ENCODE assay signal across 44 mouse cellular contexts in the genomic region with DNA sequence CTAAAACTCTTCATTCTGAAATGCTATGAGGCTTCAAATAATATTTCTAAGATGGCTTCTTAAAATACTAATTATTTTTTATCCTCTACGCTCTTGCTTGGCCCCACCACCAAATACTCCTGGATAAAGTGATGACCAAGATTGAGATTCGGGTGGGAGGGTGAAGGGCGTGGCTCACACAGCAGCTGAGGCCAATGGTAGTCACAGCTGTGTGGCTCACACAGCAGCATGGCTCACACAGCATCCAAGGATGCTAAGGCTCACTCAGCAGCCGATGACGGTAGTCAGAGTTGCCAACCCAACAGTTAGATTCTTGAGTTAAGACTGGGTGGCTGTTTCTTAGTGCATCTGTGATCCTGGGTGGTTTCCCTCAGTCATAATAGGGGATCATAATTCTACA. TPM values are rescaled to one million over a fixed set of nuclear protein-coding genes. Genes with fewer than 3 reads are reported as not detected.
"Had no signal": no experiment of that assay in that cellular context is flagged by ENCODE, and none has a peak within 500 bp of the region (broad histone marks: within the 10 kb centered on the region; RNA-seq: fewer than 3 reads in every experiment).

No protein-coding gene starts in this region.

- DNase-seq: left cerebral cortex, postnatal 4 days; liver; liver, embryonic 13.5 days; liver, postnatal 0 days; lung, adult 18-20 months; lung, adult 2 months; lung, embryonic 14.5 days; lung, postnatal 10 days; lung, postnatal 14 days; lung, postnatal 36 days; lung, postnatal 4 days; midbrain, embryonic 14.5 days had no signal

- H3K36me3 ChIP-seq: limb, embryonic 10.5 days; limb, embryonic 12.5 days; limb, embryonic 13.5 days; limb, embryonic 15.5 days; liver, embryonic 12.5 days; liver, embryonic 13.5 days; liver, embryonic 15.5 days; lung, embryonic 15.5 days; midbrain, embryonic 10.5 days; midbrain, embryonic 12.5 days; midbrain, embryonic 13.5 days; midbrain, embryonic 15.5 days had no signal

- H3K27me3 ChIP-seq: limb, embryonic 12.5 days; limb, embryonic 13.5 days; limb, embryonic 15.5 days; liver, embryonic 12.5 days; liver, embryonic 13.5 days; liver, embryonic 15.5 days; lung, embryonic 15.5 days; midbrain, embryonic 12.5 days; midbrain, embryonic 13.5 days; midbrain, embryonic 15.5 days had no signal

- H3K4me2 ChIP-seq: limb, embryonic 12.5 days; limb, embryonic 13.5 days; limb, embryonic 15.5 days; liver, embryonic 11.5 days; liver, embryonic 12.5 days; liver, embryonic 13.5 days; liver, embryonic 15.5 days; lung, embryonic 14.5 days; lung, embryonic 15.5 days; midbrain, embryonic 11.5 days; midbrain, embryonic 12.5 days; midbrain, embryonic 13.5 days; midbrain, embryonic 15.5 days had no signal

- H3K4me3 ChIP-seq: limb, embryonic 10.5 days; limb, embryonic 12.5 days; limb, embryonic 13.5 days; limb, embryonic 15.5 days; liver, embryonic 12.5 days; liver, embryonic 13.5 days; liver, embryonic 15.5 days; lung, embryonic 15.5 days; megakaryocyte, embryonic 14.5 days; midbrain, embryonic 10.5 days; midbrain, embryonic 12.5 days; midbrain, embryonic 13.5 days; midbrain, embryonic 15.5 days had no signal

- H3K27ac ChIP-seq: limb, embryonic 10.5 days; limb, embryonic 12.5 days; limb, embryonic 13.5 days; limb, embryonic 15.5 days; liver, embryonic 12.5 days; liver, embryonic 13.5 days; liver, embryonic 14.5 days; liver, embryonic 15.5 days; lung, embryonic 15.5 days; macrophage; midbrain, embryonic 10.5 days; midbrain, embryonic 12.5 days; midbrain, embryonic 13.5 days; midbrain, embryonic 15.5 days had no signal

RNA-seq across cellular contexts. Expression of gene Anapc15-ps, which starts 30.5 kb away (rescaled TPM):
- total RNA-seq: left cerebral cortex, adult 8-10 months; left cerebral cortex, postnatal 10 days; left cerebral cortex, postnatal 14 days; left cerebral cortex, postnatal 25 days; left cerebral cortex, postnatal 36 days; left cerebral cortex, postnatal 4 days; liver, adult 2 months; megakaryocyte, adult 5-6 weeks; midbrain, postnatal 0 days; monocyte, adult 5-6 weeks had no signal
- polyA plus RNA-seq: limb, embryonic 10.5 days; limb, embryonic 11.5 days; limb, embryonic 12.5 days; limb, embryonic 14.5 days; limb, embryonic 15.5 days; liver, adult 2 months; liver, embryonic 11.5 days; liver, embryonic 12.5 days; liver, embryonic 13.5 days; liver, embryonic 14.5 days; liver, embryonic 15.5 days; liver, embryonic 16.5 days; liver, postnatal 0 days; lung, adult 2 months; lung, embryonic 14.5 days; lung, embryonic 16.5 days; lung, postnatal 0 days; midbrain, embryonic 10.5 days; midbrain, embryonic 11.5 days; midbrain, embryonic 12.5 days; midbrain, embryonic 13.5 days; midbrain, embryonic 14.5 days; midbrain, embryonic 15.5 days; midbrain, embryonic 16.5 days; midbrain, postnatal 0 days; neural tube, embryonic 11.5 days had no signal
